Mouse (Mus musculus) olfactory bulb, adult 2 months (tissue): ENCODE measurements around the gene Ager.

Source experiments
- CTCF ChIP-seq: fragments of 200-500 bp; IDR thresholded peaks from 2 replicates; pipeline ENCODE4 v1.5.1; 2012; ENCODE audit warnings: low read depth, mild to moderate bottlenecking, low read length, moderate library complexity; ENCODE audit not compliant: insufficient read depth
- POLR2A ChIP-seq: fragments of 200-500 bp; IDR thresholded peaks from 2 replicates; pipeline ENCODE4 v1.6.1; 2012; ENCODE audit warnings: mild to moderate bottlenecking, low read depth, low read length, moderate library complexity; ENCODE audit not compliant: insufficient read depth

GRCm38 (mm10) chr17:34572361-34572760 lies 25.3 kb upstream of the Ager start:
- TF ChIP-seq CTCF (no peak), POLR2A (no peak)
